Mouse (Mus musculus) cerebral cortex, adult 2 months (tissue): ENCODE measurements around the gene Faf1.

Experiments
- WGBS: fragments of 180-500 bp; shearing (Covaris S2); methylation state at CpG from one replicate; pipeline ENCODE4 v1.1.7; 2018; 5-methylcytosine and 5-hydroxymethylcytosine counted together

Faf1 gene

GRCm38 (mm10) chr4:109676218-109677215, at the start of gene Faf1:
TSS of gene Faf1 (plus strand) at chr4:109676588.
- under 1% methylated on average over 104 of the region's 107 CpGs for WGBS

- WGBS = 62% methylated on average over 2 of the region's 2 CpGs
These were observed 46.2 kb upstream of the Faf1 start for GRCm38 (mm10) chr4:109630215-109630614.

- 51% methylated on average over 4 of the region's 4 CpGs for WGBS
These were observed 45.4 kb upstream of the Faf1 start for GRCm38 (mm10) chr4:109631029-109631428.

- 93% methylated on average over 2 of the region's 2 CpGs for WGBS
These were observed 41.4 kb upstream of the Faf1 start for GRCm38 (mm10) chr4:109634971-109635370.

GRCm38 (mm10) chr4:109639356-109639755, 37.0 kb upstream of the Faf1 start:
- 94% methylated on average over 9 of the region's 9 CpGs for WGBS

- 95% methylated on average over 7 of the region's 7 CpGs for WGBS
These were observed 36.2 kb upstream of the Faf1 start for GRCm38 (mm10) chr4:109640141-109640540.

DNA sequence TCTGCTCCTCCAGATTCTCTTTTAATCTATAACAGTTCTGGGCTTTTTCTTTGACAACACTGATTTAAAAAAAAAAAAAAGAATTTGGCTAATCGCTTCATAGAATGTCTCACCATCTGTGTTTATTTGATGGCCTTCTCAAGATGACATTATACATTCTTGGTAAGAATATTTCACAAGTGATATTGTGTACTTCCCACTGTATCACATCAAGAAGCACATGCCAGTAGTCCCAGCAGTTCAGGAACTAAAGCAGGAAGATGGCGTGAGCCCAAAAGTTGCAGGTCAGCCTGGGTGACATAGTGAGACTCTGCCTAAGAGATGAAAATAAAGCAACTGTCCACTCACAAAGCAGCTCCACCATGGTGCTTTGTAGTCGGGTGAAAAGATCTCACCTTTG, 34.9 kb upstream of the Faf1 start:
- WGBS = 72% methylated on average over 3 of the region's 3 CpGs

GRCm38 (mm10) chr4:109647281-109647680, 29.1 kb upstream of the Faf1 start:
- 89% methylated on average over 4 of the region's 4 CpGs for WGBS

DNA sequence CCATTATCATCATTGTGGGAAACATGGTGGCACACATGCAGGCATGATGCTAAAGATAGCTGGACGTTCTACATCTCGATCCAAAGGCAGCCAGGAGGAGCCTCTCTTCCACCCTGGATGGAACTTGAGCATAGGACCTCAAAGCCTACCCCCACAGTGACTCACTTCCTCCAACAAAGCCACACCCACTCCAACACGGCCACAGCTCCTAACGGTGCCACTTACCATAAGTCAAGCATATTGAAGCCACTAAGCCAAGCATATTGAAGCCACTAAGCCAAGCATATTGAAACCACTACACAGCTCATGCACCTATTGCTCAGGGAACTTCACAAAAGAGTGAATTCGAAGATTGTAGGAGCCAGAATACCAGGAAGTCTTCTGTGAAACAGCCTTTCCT, 27.1 kb upstream of the Faf1 start:
- 87% methylated on average over 5 of the region's 5 CpGs for WGBS

DNA sequence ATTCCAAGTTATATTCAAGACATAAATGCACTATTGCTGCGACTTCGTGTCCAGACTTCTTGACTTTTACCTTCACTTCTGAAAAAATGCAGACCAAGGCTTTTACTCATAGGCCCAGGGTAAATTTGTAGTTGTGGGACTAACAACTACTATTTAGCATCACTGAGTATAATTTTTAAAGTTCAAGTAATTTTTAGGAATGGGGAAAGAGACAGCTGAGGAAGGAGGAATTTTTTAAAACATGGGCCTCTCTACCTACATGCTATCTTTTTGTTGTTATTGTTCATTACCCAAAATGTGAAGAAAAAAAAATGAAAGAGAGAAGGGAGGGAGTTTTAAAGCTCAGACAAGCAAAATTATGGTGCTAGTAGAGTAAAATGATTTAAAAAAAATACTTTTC, 21.7 kb upstream of the Faf1 start:
- 97% methylated on average over 2 of the region's 2 CpGs for WGBS

DNA sequence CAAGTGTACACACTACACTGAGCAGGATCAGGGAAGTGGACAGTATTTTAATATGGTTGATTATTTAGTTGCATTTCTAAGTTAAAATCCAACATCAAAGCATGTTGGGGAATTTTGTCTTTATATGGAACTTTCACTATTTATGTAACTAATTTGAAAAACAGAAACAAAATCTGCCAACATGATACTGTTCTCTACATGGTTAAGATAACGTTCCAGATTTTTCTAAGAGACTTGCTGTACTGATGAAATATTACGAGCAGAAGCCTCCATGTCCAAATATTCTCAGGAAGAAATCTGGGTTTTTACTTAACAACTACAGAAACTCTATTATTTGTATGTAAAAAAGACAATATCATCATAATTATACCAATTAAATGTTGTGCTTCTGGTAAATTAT, 20.6 kb upstream of the Faf1 start:
- 86% methylated on average over 2 of the region's 2 CpGs for WGBS

- WGBS = 73% methylated on average over 4 of the region's 4 CpGs
These were observed 20.1 kb upstream of the Faf1 start for GRCm38 (mm10) chr4:109656301-109656700.

DNA sequence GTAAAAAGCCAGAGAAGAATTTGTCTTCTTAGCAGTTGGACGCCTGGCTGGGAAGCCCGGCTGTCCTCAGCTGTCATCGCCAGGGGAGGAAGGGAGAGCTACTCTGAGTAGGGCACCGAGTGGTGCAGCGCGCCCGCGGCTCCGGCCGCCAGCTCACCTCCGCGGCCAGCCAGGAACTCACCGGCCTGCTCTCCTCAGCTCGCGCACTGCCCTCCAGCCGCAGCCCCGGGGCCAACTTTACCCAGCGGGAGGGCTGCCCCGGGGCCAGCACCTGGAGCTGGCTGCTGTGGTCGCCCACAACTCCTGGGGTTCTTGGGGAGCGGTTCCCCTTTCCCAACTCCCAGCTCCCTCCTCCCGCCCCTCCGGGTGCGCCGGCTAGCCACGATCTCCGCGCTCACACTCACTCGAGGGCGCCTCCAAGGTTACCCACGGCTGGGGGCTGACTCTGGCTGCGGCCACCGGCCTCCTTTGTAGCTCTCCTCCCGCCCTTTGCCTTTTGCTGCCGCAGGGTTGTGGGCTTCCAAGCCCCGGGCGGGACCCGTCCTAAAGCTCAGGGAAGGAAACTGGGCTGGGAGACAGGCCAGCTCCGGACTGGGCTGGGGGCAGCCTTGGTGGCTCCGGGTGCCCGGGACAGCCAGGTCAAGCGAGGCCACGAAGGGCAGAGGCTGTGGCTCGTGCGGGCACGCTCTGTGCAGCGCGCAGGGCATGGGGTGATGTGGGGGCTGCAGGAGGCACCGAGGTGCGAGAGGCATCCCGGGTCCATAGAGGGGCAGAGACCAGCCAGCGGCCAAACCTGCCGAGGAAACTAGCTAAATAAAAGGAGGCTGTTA, 19.2 kb upstream of the Faf1 start:
- WGBS = under 1% methylated on average over 53 of the region's 53 CpGs

DNA sequence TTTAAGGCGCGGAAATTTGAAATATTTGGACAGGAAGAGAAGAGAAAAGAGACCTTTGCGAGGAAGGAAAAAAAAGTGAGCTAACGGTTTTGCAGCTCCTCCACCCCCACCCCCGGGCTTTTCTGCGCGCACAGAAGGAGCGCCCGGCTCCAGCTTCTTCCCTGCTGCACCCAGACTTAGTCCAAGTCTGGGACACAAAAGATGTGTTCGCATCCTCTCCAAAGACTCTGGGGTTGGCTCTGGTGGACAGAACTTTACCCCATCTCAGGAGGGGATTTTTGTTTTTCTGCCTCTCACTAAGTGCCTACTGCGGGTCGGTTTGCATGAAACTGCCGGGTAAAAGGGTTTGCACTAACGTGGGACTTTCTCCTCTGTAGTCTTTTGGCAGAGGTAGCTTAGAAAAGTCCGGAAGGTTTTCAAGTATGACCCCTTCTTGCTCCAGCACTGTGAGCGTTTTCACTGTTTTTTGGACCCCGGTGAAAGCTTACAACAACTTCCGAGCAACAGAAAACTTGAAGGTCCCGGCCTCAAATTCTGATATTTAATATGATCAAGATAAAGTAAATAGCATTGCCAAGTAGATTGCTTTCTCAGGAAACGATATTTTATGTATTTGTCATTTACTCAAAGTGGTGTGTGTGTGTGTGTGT, 18.4 kb upstream of the Faf1 start:
- 11% methylated on average over 20 of the region's 20 CpGs for WGBS

DNA sequence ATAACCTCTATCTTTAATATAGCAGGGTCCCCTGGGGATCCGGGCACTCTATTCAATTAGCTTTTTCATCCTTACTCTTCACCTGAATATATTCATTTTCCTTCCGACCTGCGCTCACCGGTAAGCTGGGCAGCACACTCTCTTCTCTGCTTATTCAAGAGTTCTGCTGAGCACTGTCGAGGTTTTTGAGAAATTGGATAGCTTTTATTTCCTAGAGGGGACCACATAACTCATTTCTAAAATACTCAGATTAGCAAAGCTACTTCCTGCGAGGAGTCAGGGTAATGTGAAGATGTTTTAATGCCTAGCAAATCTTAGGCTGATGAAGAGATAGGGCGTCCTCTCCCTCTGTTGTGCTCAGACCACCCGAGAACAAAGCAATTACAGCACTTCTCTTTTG, 17.6 kb upstream of the Faf1 start:
- 70% methylated on average over 8 of the region's 8 CpGs for WGBS

GRCm38 (mm10) chr4:109659571-109659970, 16.8 kb upstream of the Faf1 start:
- WGBS = 88% methylated on average over 2 of the region's 2 CpGs

DNA sequence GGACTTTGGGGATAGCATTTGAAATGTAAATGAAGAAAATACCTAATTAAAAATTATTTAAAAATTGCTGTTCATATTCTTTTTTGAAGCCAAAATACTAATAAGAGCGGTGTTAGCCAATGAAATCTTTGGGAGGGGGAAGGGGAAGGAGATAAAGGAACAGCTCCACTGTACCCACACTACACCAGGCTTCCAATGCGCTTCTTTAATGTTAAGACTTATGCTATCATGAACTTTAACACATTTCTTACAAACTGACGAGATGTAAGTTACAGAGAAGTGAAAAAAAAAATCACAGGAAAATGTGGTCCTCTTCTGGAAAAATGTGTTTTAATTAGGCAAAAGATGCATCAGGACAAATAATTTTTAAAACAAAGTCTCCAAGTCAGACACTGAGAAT, 15.8 kb upstream of the Faf1 start:
- 88% methylated on average over 3 of the region's 3 CpGs for WGBS

- 69% methylated on average over 5 of the region's 5 CpGs for WGBS
These were observed 15.2 kb upstream of the Faf1 start for GRCm38 (mm10) chr4:109661183-109661582.

- 71% methylated on average over 5 of the region's 5 CpGs for WGBS
These were observed 14.1 kb upstream of the Faf1 start for GRCm38 (mm10) chr4:109662271-109662670.

DNA sequence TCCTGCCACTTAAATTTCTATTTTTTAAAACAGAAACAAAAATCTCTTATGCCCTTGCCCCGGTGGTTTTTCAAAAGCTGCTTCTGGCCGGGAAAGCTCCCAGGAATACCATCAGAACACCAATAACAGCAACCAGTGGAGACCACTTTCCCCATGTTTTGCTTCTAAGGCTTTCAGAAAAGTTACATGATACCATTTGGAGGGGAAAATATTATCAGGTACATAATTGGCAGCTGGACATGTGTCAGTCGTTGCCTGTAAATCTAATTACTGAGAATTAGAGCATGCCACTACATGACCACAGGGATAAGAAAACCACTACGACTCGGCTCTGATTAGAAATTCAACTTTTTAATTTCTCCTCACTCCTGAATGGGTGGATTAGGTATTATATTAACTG, 12.3 kb upstream of the Faf1 start:
- 24% methylated on average over 5 of the region's 5 CpGs for WGBS

- under 1% methylated on average over 49 of the region's 49 CpGs for WGBS
These were observed 11.0 kb upstream of the Faf1 start for GRCm38 (mm10) chr4:109665101-109665981.
